Mouse (Mus musculus) spleen, adult 2 months (tissue): Measurements from ENCODE around the gene Edn3.

Experiments
- CTCF ChIP-seq: fragments of 200-500 bp; IDR thresholded peaks from 2 replicates; pipeline ENCODE4 v1.5.1; 2011; ENCODE audit warnings: mild to moderate bottlenecking, inconsistent platforms; ENCODE audit not compliant: insufficient read depth, insufficient read length, insufficient replicate concordance; ENCODE audit errors: extremely low read depth
- POLR2A ChIP-seq: fragments of 200-500 bp; IDR thresholded peaks from 2 replicates; pipeline ENCODE4 v1.6.1; 2011; ENCODE audit warnings: low read depth, low read length, inconsistent platforms

DNA sequence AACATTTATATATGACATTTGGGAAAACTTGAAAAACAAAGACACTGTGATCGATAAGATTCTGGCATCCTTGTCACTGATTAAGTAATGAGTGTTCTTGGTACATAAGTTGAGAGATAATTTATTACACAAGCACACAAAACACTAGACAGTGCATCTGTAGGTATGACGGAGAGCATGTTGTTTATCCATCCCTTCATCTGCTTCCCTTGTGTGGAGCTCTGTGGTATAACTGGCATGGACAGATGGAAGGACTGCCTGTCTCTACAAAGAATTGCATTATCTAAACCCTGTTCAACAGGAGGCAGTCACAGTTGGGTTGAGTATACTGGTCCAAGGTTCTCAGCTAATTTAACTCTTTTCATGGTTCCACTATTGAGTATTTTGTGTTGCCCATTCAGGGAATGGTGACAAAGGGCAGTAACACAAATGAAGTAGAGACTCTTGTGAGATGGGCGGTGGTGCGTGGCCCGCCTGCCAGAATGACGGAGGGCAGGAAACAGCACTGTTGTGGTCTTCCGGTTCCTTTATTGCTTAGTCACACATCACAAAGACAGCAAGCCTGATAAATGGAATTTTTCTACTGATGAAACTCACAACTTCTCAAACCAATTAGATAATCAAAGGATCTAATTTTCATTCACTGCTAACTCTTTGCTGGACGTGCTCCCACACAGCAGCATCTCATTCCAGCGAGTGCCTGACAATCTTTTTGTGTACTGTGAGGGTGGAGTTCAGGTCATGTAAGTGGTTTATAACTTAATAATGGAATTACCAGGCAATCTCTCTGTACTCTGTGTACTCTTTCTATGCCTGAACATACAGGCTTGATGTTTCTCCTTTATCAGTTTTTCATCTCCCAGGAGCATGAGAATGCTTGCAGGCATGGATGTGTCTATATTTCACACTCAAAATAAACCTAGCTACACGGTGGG lies 14.0 kb downstream of the Edn3 start:
- TF ChIP-seq CTCF, result no peak
- no peak for TF ChIP-seq POLR2A
